Mouse (Mus musculus) CH12.LX (cell line): ENCODE measurements at regions not wholly inside any gene's neighbourhood (a gene's known extent, or its start where the extent isn't known, plus 50 kb on each side); places are given as distances from the start of the nearest gene placed in this dataset.

ENCODE experiments used
- DNase-seq: peaks from one replicate; pipeline ENCODE4 v3.0.0-alpha.2; 2013; ENCODE audit errors: extremely low read depth
- H3K27ac ChIP-seq: 2 replicates; pipeline ENCODE4 v1.5.1; 2012; ENCODE audit warnings: low read depth, mild to moderate bottlenecking, control low read depth, moderate library complexity; ENCODE audit not compliant: insufficient read depth
- H3K27me3 ChIP-seq: replicated peaks from 2 replicates; pipeline ENCODE3; 2012; ENCODE audit warnings: inconsistent platforms
- H3K36me3 ChIP-seq, 2 experiments: replicated peaks in 1 of 2; 2 replicates each; pipeline versions ENCODE3 to v1.6.1; 2012; ENCODE audit warnings: inconsistent platforms in 1 of 2, low read length in 1 of 2, mild to moderate bottlenecking in 1 of 2, mixed read lengths in 1 of 2, moderate library complexity in 1 of 2; ENCODE audit not compliant: control insufficient read depth in 1 of 2, insufficient read depth in 1 of 2
- H3K4me1 ChIP-seq, 2 experiments: 2 replicates each; pipeline ENCODE4 v1.6.1; 2012; ENCODE audit warnings: inconsistent platforms in 1 of 2, moderate library complexity in 1 of 2; ENCODE audit not compliant: insufficient read depth in 2 of 2, control insufficient read depth in 1 of 2
- H3K4me2 ChIP-seq: 2 replicates; pipeline ENCODE4 v1.6.1; 2012; ENCODE audit warnings: low read depth, mild to moderate bottlenecking, control low read depth; ENCODE audit not compliant: poor library complexity, insufficient read depth, severe bottlenecking
- H3K4me3 ChIP-seq, 3 experiments: fragments of 150-350 bp in 1 of 3; sonication (generic) in 1 of 3; replicated peaks in 1 of 3; 2 replicates each; pipeline versions ENCODE3 to v1.5.1; 2011 to 2012; ENCODE audit warnings: low read depth in 2 of 3, low read length in 2 of 3, mild to moderate bottlenecking in 2 of 3, moderate library complexity in 2 of 3, control low read depth in 1 of 3, improper control_type of control experiment in 1 of 3, inconsistent platforms in 1 of 3, mixed read lengths in 1 of 3; ENCODE audit not compliant: poor library complexity in 1 of 3
- H3K79me2 ChIP-seq: replicated peaks from 2 replicates; pipeline ENCODE4 v1.6.1; 2012; ENCODE audit warnings: mild to moderate bottlenecking, moderate library complexity; ENCODE audit not compliant: control insufficient read depth, poor library complexity, insufficient read depth, severe bottlenecking; ENCODE audit errors: extremely low read depth
- H3K9ac ChIP-seq: 2 replicates; pipeline ENCODE4 v1.6.1; 2012; ENCODE audit warnings: low read depth, mild to moderate bottlenecking, control low read depth, moderate library complexity; ENCODE audit not compliant: insufficient read depth
- H3K9me3 ChIP-seq: replicated peaks from 2 replicates; pipeline ENCODE3; 2012; ENCODE audit warnings: low read length, inconsistent platforms, mixed read lengths
- E2F4 ChIP-seq: IDR thresholded peaks from 2 replicates; pipeline ENCODE4 v1.6.1; 2011; ENCODE audit warnings: low read depth, low read length, improper control_type of control experiment; ENCODE audit not compliant: insufficient replicate concordance
- ELF1 ChIP-seq: IDR thresholded peaks from 2 replicates; pipeline ENCODE4 v1.6.1; 2014; ENCODE audit warnings: low read depth, mild to moderate bottlenecking, inconsistent platforms, low read length, improper control_type of control experiment
- GABPA ChIP-seq: IDR thresholded peaks from 2 replicates; pipeline ENCODE4 v1.6.1; 2012; ENCODE audit warnings: low read depth, low read length, improper control_type of control experiment, inconsistent platforms; ENCODE audit not compliant: insufficient replicate concordance
- HCFC1 ChIP-seq: IDR thresholded peaks from 2 replicates; pipeline ENCODE4 v1.6.1; 2012; ENCODE audit warnings: low read depth, mild to moderate bottlenecking, inconsistent platforms, low read length, improper control_type of control experiment
- JUND ChIP-seq: conservative IDR thresholded peaks from 2 replicates; pipeline ENCODE4 v1.6.1; 2011; ENCODE audit warnings: low read depth, low read length, improper control_type of control experiment
- KAT2A ChIP-seq: IDR thresholded peaks from 2 replicates; pipeline ENCODE4 v1.6.1; 2012; ENCODE audit warnings: low read length, improper control_type of control experiment, inconsistent platforms; ENCODE audit not compliant: insufficient replicate concordance
- MAX ChIP-seq: IDR thresholded peaks from 2 replicates; pipeline ENCODE4 v1.6.1; 2011; ENCODE audit warnings: low read length, improper control_type of control experiment
- MAZ ChIP-seq: IDR thresholded peaks from 2 replicates; pipeline ENCODE4 v1.6.1; 2012; ENCODE audit warnings: low read depth, mild to moderate bottlenecking, inconsistent platforms, low read length, improper control_type of control experiment, moderate library complexity
- MXI1 ChIP-seq: IDR thresholded peaks from 2 replicates; pipeline ENCODE4 v1.6.1; 2011; ENCODE audit warnings: mild to moderate bottlenecking, low read depth, low read length, improper control_type of control experiment
- NELFE ChIP-seq: IDR thresholded peaks from 2 replicates; pipeline ENCODE4 v1.6.1; 2011; ENCODE audit warnings: low read depth, low read length, improper control_type of control experiment
- POLR2AphosphoS2 ChIP-seq: IDR thresholded peaks from 2 replicates; pipeline ENCODE4 v1.6.1; 2011; ENCODE audit warnings: low read depth, low read length, improper control_type of control experiment
- RCOR1 ChIP-seq: conservative IDR thresholded peaks from 2 replicates; pipeline ENCODE4 v1.6.1; 2012; ENCODE audit warnings: low read depth, mild to moderate bottlenecking, inconsistent platforms, low read length, improper control_type of control experiment
- UBTF ChIP-seq: IDR thresholded peaks from 2 replicates; pipeline ENCODE4 v1.6.1; 2012; ENCODE audit warnings: low read depth, mild to moderate bottlenecking, inconsistent platforms, low read length, improper control_type of control experiment, moderate library complexity
- USF1 ChIP-seq: IDR thresholded peaks from 2 replicates; pipeline ENCODE4 v1.6.1; 2014; ENCODE audit warnings: low read depth, mild to moderate bottlenecking, inconsistent platforms, low read length, improper control_type of control experiment
- USF2 ChIP-seq: conservative IDR thresholded peaks from 2 replicates; pipeline ENCODE4 v1.6.1; 2011; ENCODE audit warnings: low read depth, low read length, improper control_type of control experiment
- ZC3H11A ChIP-seq: IDR thresholded peaks from 2 replicates; pipeline ENCODE4 v1.6.1; 2012; ENCODE audit warnings: low read depth, mild to moderate bottlenecking, inconsistent platforms, low read length, improper control_type of control experiment
- ZMIZ1 ChIP-seq: IDR thresholded peaks from 2 replicates; pipeline ENCODE4 v1.6.1; 2012; ENCODE audit warnings: low read depth, mild to moderate bottlenecking, inconsistent platforms, low read length, improper control_type of control experiment
- dilution Hi-C: fragments of 300-500 bp; cut with MboI; formaldehyde crosslinking; loops from 2 replicates; pipeline ENCODE4 v1.14.3; 2020; ENCODE audit warnings: low sequenced_read_pairs; ENCODE audit not compliant: extremely low pct_unique_long_range_greater_than_20kb, extremely low pct_ligation_motif_present
- in situ Hi-C: fragments of 300-500 bp; cut with MboI; formaldehyde crosslinking; loops from 3 replicates; pipeline ENCODE4 v1.14.3; 2019; ENCODE audit warnings: low sequenced_read_pairs, low pct_ligation_motif_present, low pct_unique_long_range_greater_than_20kb, mixed read lengths

- H3K79me2 ChIP-seq: no peaks in the 10 kb centered on the region
- no peak overlapping the region for H3K4me2 ChIP-seq
- TF ChIP-seq ZMIZ1 (no peak), JUND (no peak)
- TF ChIP-seq, all 38 proteins: peak for 0
- DNase-seq: no peak
- H3K27ac ChIP-seq: no peak overlapping the region
- dilution Hi-C loops: no loop called here
- in situ Hi-C loops: no loop called here
- H3K9me3 ChIP-seq: no peaks in the 10 kb centered on the region
- no peak overlapping the region for H3K9ac ChIP-seq
- no peak overlapping the region for H3K4me3 ChIP-seq
- no peaks in the 10 kb centered on the region for H3K4me1 ChIP-seq
- H3K36me3 ChIP-seq: no peaks in the 10 kb centered on the region
- peaks cover 87% of the 10 kb centered on the region for H3K27me3 ChIP-seq
Measured at GRCm38 (mm10) chr11:71591014-71591413, 158.7 kb upstream of the Wscd1 start.

GRCm38 (mm10) chr11:71594250-71594847 is 155.4 kb upstream of the Wscd1 start:
- H3K79me2 ChIP-seq: no peaks in the 10 kb centered on the region
- no peak overlapping the region for H3K27ac ChIP-seq
- in situ Hi-C loops: no loop called here
- H3K9ac ChIP-seq: no peak overlapping the region
- no peaks in the 10 kb centered on the region for H3K9me3 ChIP-seq
- dilution Hi-C loops: no loop called here
- H3K4me3 ChIP-seq: no peak overlapping the region
- H3K4me2 ChIP-seq: no peak overlapping the region
- no peaks in the 10 kb centered on the region for H3K4me1 ChIP-seq
- H3K27me3 ChIP-seq: peaks cover 85% of the 10 kb centered on the region
- no peaks in the 10 kb centered on the region for H3K36me3 ChIP-seq
- DNase-seq: no peak
- TF ChIP-seq GABPA: no peak
- TF ChIP-seq USF1: no peak
- TF ChIP-seq MXI1: no peak
- no peak for TF ChIP-seq MAX
- TF ChIP-seq E2F4: no peak
- TF ChIP-seq UBTF: no peak
- TF ChIP-seq ELF1: no peak
- TF ChIP-seq KAT2A: no peak
- no peak for TF ChIP-seq POLR2AphosphoS2
- no peak for TF ChIP-seq HCFC1
- no peak for TF ChIP-seq ZC3H11A
- no peak for TF ChIP-seq RCOR1
- TF ChIP-seq USF2: no peak
- TF ChIP-seq MAZ: no peak
- no peak for TF ChIP-seq NELFE
